Mouse (Mus musculus): ENCODE measurements at regions not wholly inside any gene's neighbourhood (a gene's known extent, or its start where the extent isn't known, plus 50 kb on each side); places are given as distances from the start of the nearest gene placed in this dataset.

- no peaks in the 10 kb centered on the region for H3K4me1 ChIP-seq (replicated peaks; ENCODE audit: control insufficient read depth in 2 of 2, insufficient read depth in 2 of 2, low read length in 1 of 2)
- no peaks in the 10 kb centered on the region for H3K36me3 ChIP-seq (replicated peaks; ENCODE audit: control insufficient read depth, insufficient read depth, low read depth)
- H3K27me3 ChIP-seq (ENCODE audit: control insufficient read depth, insufficient read depth, low read length), result no peaks in the 10 kb centered on the region
- H3K4me2 ChIP-seq (ENCODE audit: low read depth), result no peak overlapping the region
- H3K4me3 ChIP-seq (ENCODE audit: insufficient read depth in 1 of 2, low read depth in 2 of 2, low read length in 2 of 2), result no peak overlapping the region
- no peaks in the 10 kb centered on the region for H3K9me3 ChIP-seq (ENCODE audit: control insufficient read depth, low read length)
- TF ChIP-seq CTCF (IDR thresholded peaks at IDR 0.05; ENCODE audit: low read depth), result no peak
- no peak for TF ChIP-seq EP300 (IDR thresholded peaks at IDR 0.05; ENCODE audit: low read depth)
- 58% methylated on average over 3 of the region's 3 CpGs for WGBS (ENCODE audit: insufficient replicate concordance)
- no peak overlapping the region for H3K9ac ChIP-seq (replicated peaks)
- DNase-seq (ENCODE audit: low read depth in 3 of 3, low spot score in 3 of 3), result no peak
- no peak overlapping the region for H3K27ac ChIP-seq
- no peak for ATAC-seq (ENCODE audit: insufficient read depth)
Measured at GRCm38 (mm10) chr11:111333021-111333420, 267.1 kb downstream of the Kcnj2 start.

- Histone ChIP-seq H3K27ac (no peak overlapping the region), H3K4me3 (ENCODE audit: insufficient read depth in 1 of 2, low read depth in 2 of 2, low read length in 2 of 2) (no peak overlapping the region), H3K9ac (replicated peaks) (no peak overlapping the region), H3K27me3 (ENCODE audit: control insufficient read depth, insufficient read depth, low read length) (no peaks in the 10 kb centered on the region), H3K9me3 (ENCODE audit: control insufficient read depth, low read length) (no peaks in the 10 kb centered on the region), H3K36me3 (replicated peaks; ENCODE audit: control insufficient read depth, insufficient read depth, low read depth) (no peaks in the 10 kb centered on the region), H3K4me2 (ENCODE audit: low read depth) (no peak overlapping the region), H3K4me1 (replicated peaks; ENCODE audit: control insufficient read depth in 2 of 2, insufficient read depth in 2 of 2, low read length in 1 of 2) (no peaks in the 10 kb centered on the region)
- DNase-seq (ENCODE audit: low read depth in 3 of 3, low spot score in 3 of 3) (no peak), ATAC-seq (ENCODE audit: insufficient read depth) (no peak)
- TF ChIP-seq EP300 (IDR thresholded peaks at IDR 0.05; ENCODE audit: low read depth) (no peak), CTCF (IDR thresholded peaks at IDR 0.05; ENCODE audit: low read depth) (no peak)
- WGBS (ENCODE audit: insufficient replicate concordance), result 47% methylated on average over 1 of the region's 1 CpGs
Measured at GRCm38 (mm10) chr11:111347562-111347961, 281.6 kb downstream of the Kcnj2 start.

- no peak overlapping the region for H3K4me3 ChIP-seq (ENCODE audit: insufficient read depth in 1 of 2, low read depth in 2 of 2, low read length in 2 of 2)
- H3K27ac ChIP-seq, result no peak overlapping the region
- DNase-seq (ENCODE audit: low read depth in 3 of 3, low spot score in 3 of 3), result no peak
- no peaks in the 10 kb centered on the region for H3K9me3 ChIP-seq (ENCODE audit: control insufficient read depth, low read length)
- ATAC-seq (ENCODE audit: insufficient read depth), result no peak
- TF ChIP-seq CTCF (IDR thresholded peaks at IDR 0.05; ENCODE audit: low read depth), result no peak
- no peak for TF ChIP-seq EP300 (IDR thresholded peaks at IDR 0.05; ENCODE audit: low read depth)
- no peak overlapping the region for H3K4me2 ChIP-seq (ENCODE audit: low read depth)
- no peaks in the 10 kb centered on the region for H3K27me3 ChIP-seq (ENCODE audit: control insufficient read depth, insufficient read depth, low read length)
- H3K36me3 ChIP-seq (replicated peaks; ENCODE audit: control insufficient read depth, insufficient read depth, low read depth), result no peaks in the 10 kb centered on the region
- 52% methylated on average over 4 of the region's 4 CpGs for WGBS (ENCODE audit: insufficient replicate concordance)
- H3K9ac ChIP-seq (replicated peaks), result no peak overlapping the region
- H3K4me1 ChIP-seq (replicated peaks; ENCODE audit: control insufficient read depth in 2 of 2, insufficient read depth in 2 of 2, low read length in 1 of 2), result no peaks in the 10 kb centered on the region
Measured at GRCm38 (mm10) chr11:111350028-111350427, 284.1 kb downstream of the Kcnj2 start.

GRCm38 (mm10) chr11:111363363-111363762 is 297.4 kb downstream of the Kcnj2 start:
- no peak overlapping the region for H3K4me3 ChIP-seq (ENCODE audit: insufficient read depth in 1 of 2, low read depth in 2 of 2, low read length in 2 of 2)
- no peaks in the 10 kb centered on the region for H3K27me3 ChIP-seq (ENCODE audit: control insufficient read depth, insufficient read depth, low read length)
- DNase-seq (ENCODE audit: low read depth in 3 of 3, low spot score in 3 of 3) (no peak), ATAC-seq (ENCODE audit: insufficient read depth) (no peak)
- TF ChIP-seq CTCF (IDR thresholded peaks at IDR 0.05; ENCODE audit: low read depth) (no peak), EP300 (IDR thresholded peaks at IDR 0.05; ENCODE audit: low read depth) (no peak)
- H3K4me1 ChIP-seq (replicated peaks; ENCODE audit: control insufficient read depth in 2 of 2, insufficient read depth in 2 of 2, low read length in 1 of 2), result no peaks in the 10 kb centered on the region
- WGBS (ENCODE audit: insufficient replicate concordance), result 73% methylated on average over 1 of the region's 1 CpGs
- no peak overlapping the region for H3K9ac ChIP-seq (replicated peaks)
- no peak overlapping the region for H3K4me2 ChIP-seq (ENCODE audit: low read depth)
- no peaks in the 10 kb centered on the region for H3K9me3 ChIP-seq (ENCODE audit: control insufficient read depth, low read length)
- H3K27ac ChIP-seq, result no peak overlapping the region
- no peaks in the 10 kb centered on the region for H3K36me3 ChIP-seq (replicated peaks; ENCODE audit: control insufficient read depth, insufficient read depth, low read depth)

GRCm38 (mm10) chr11:111377165-111377564 is 311.2 kb downstream of the Kcnj2 start:
- WGBS (ENCODE audit: insufficient replicate concordance), result 57% methylated on average over 4 of the region's 4 CpGs
- H3K9ac ChIP-seq (replicated peaks), result no peak overlapping the region

More at GRCm38 (mm10) chr11:111377165-111377564, 311.2 kb downstream of the Kcnj2 start:
- Histone ChIP-seq H3K4me3 (ENCODE audit: insufficient read depth in 1 of 2, low read depth in 2 of 2, low read length in 2 of 2) (no peak overlapping the region), H3K27ac (no peak overlapping the region), H3K4me2 (ENCODE audit: low read depth) (no peak overlapping the region), H3K4me1 (replicated peaks; ENCODE audit: control insufficient read depth in 2 of 2, insufficient read depth in 2 of 2, low read length in 1 of 2) (no peaks in the 10 kb centered on the region), H3K36me3 (replicated peaks; ENCODE audit: control insufficient read depth, insufficient read depth, low read depth) (no peaks in the 10 kb centered on the region), H3K27me3 (ENCODE audit: control insufficient read depth, insufficient read depth, low read length) (no peaks in the 10 kb centered on the region), H3K9me3 (ENCODE audit: control insufficient read depth, low read length) (no peaks in the 10 kb centered on the region)
- DNase-seq (ENCODE audit: low read depth in 3 of 3, low spot score in 3 of 3) (no peak), ATAC-seq (ENCODE audit: insufficient read depth) (no peak)
- no peak for TF ChIP-seq EP300 (IDR thresholded peaks at IDR 0.05; ENCODE audit: low read depth)
- no peak for TF ChIP-seq CTCF (IDR thresholded peaks at IDR 0.05; ENCODE audit: low read depth)

Data from liver, embryonic 14.5 days (tissue).